Mouse (Mus musculus): ENCODE measurements around the gene Tpp1. TPM values are rescaled to one million over a fixed set of nuclear protein-coding genes. Genes with fewer than 3 reads are reported as not detected.

The Tpp1 gene
- polyA plus RNA-seq (2016; fragmentation: Nextera tagmentation; extraction: Ambion mirVana), result 39.8 and 40.5 TPM in 2 replicates

GRCm38 (mm10) chr7:105751491-105752433 is at the start of gene Tpp1:
Gene Tpp1 (minus strand): TSS chr7:105752235.
- Histone ChIP-seq H3K27ac (peak within 1 kb of the TSS; percentile 75), H3K36me3 (peaks cover 75% of the 10 kb centered on the region), H3K9me3 (replicated peaks) (no peaks in the 10 kb centered on the region), H3K27me3 (ENCODE audit: low read depth, poor library complexity, severe bottlenecking) (no peaks in the 10 kb centered on the region), H3K4me3 (peak within 1 kb of the TSS; percentile 65), H3K4me1 (peaks cover 9% of the 10 kb centered on the region)
- 24% methylated on average over 20 of the region's 20 CpGs for WGBS
- peak; percentile 87 for DNase-seq (ENCODE audit: low spot score)

- Histone ChIP-seq H3K4me1 (no peaks in the 10 kb centered on the region), H3K4me3 (no peak overlapping the region), H3K36me3 (no peaks in the 10 kb centered on the region), H3K27ac (no peak overlapping the region), H3K9me3 (replicated peaks) (no peaks in the 10 kb centered on the region), H3K27me3 (ENCODE audit: low read depth, poor library complexity, severe bottlenecking) (no peaks in the 10 kb centered on the region)
- DNase-seq (ENCODE audit: low spot score), result no peak
- 83% methylated on average over 3 of the region's 3 CpGs for WGBS
These were observed 44.9 kb upstream of the Tpp1 start for GRCm38 (mm10) chr7:105796972-105797371.

- WGBS, result 33% methylated on average over 7 of the region's 7 CpGs
- Histone ChIP-seq H3K4me1 (no peaks in the 10 kb centered on the region), H3K36me3 (no peaks in the 10 kb centered on the region), H3K9me3 (replicated peaks) (no peaks in the 10 kb centered on the region), H3K27me3 (ENCODE audit: low read depth, poor library complexity, severe bottlenecking) (no peaks in the 10 kb centered on the region), H3K4me3 (no peak overlapping the region), H3K27ac (no peak overlapping the region)
- DNase-seq (ENCODE audit: low spot score), result no peak
These were observed 43.8 kb upstream of the Tpp1 start for GRCm38 (mm10) chr7:105795759-105796366.

- no peaks in the 10 kb centered on the region for H3K9me3 ChIP-seq (replicated peaks)
- no peak for DNase-seq (ENCODE audit: low spot score)
- 88% methylated on average over 7 of the region's 7 CpGs for WGBS
- no peak overlapping the region for H3K4me3 ChIP-seq
- no peak overlapping the region for H3K27ac ChIP-seq
- H3K36me3 ChIP-seq, result no peaks in the 10 kb centered on the region
- peaks cover under 1% of the 10 kb centered on the region; the same call in 1 of the 2 replicates for H3K4me1 ChIP-seq
- no peaks in the 10 kb centered on the region for H3K27me3 ChIP-seq (ENCODE audit: low read depth, poor library complexity, severe bottlenecking)
These were observed 41.7 kb upstream of the Tpp1 start for GRCm38 (mm10) chr7:105793701-105794100.

GRCm38 (mm10) chr7:105791147-105791546 is 39.1 kb upstream of the Tpp1 start:
- no peak overlapping the region for H3K27ac ChIP-seq
- no peaks in the 10 kb centered on the region for H3K27me3 ChIP-seq (ENCODE audit: low read depth, poor library complexity, severe bottlenecking)
- H3K4me1 ChIP-seq, result peaks cover 16% of the 10 kb centered on the region
- DNase-seq (ENCODE audit: low spot score), result no peak
- H3K9me3 ChIP-seq (replicated peaks), result no peaks in the 10 kb centered on the region
- no peak overlapping the region for H3K4me3 ChIP-seq
- no peaks in the 10 kb centered on the region for H3K36me3 ChIP-seq
- 91% methylated on average over 1 of the region's 1 CpGs for whole genome bisulfite sequencing

- Histone ChIP-seq H3K4me1 (peaks cover 45% of the 10 kb centered on the region), H3K36me3 (peaks cover 36% of the 10 kb centered on the region), H3K4me3 (peak within 1 kb of the TSS; percentile 98), H3K9me3 (replicated peaks) (no peaks in the 10 kb centered on the region), H3K27me3 (ENCODE audit: low read depth, poor library complexity, severe bottlenecking) (no peaks in the 10 kb centered on the region), H3K27ac (peak within 1 kb of the TSS; percentile 99)
- 1% methylated on average over 84 of the region's 97 CpGs for WGBS
- peak; percentile 81 for DNase-seq (ENCODE audit: low spot score)
These were observed 35.5 kb upstream of the Tpp1 start, which contains the start of gene Dchs1 for GRCm38 (mm10) chr7:105787285-105788140. Gene Dchs1 (minus strand): TSS chr7:105787654.

GRCm38 (mm10) chr7:105786506-105787284 is 34.7 kb upstream of the Tpp1 start:
- Histone ChIP-seq H3K27me3 (ENCODE audit: low read depth, poor library complexity, severe bottlenecking) (no peaks in the 10 kb centered on the region), H3K9me3 (replicated peaks) (no peaks in the 10 kb centered on the region), H3K4me3 (peak overlapping the region; percentile 98), H3K4me1 (peaks cover 45% of the 10 kb centered on the region), H3K27ac (peak overlapping the region; percentile 99), H3K36me3 (peaks cover 44% of the 10 kb centered on the region)
- 5% methylated on average over 19 of the region's 20 CpGs for WGBS
- peak; percentile 67 for DNase-seq (ENCODE audit: low spot score)

GRCm38 (mm10) chr7:105784556-105784955 is 32.5 kb upstream of the Tpp1 start:
- DNase-seq (ENCODE audit: low spot score), result no peak
- H3K9me3 ChIP-seq (replicated peaks), result no peaks in the 10 kb centered on the region
- H3K4me3 ChIP-seq, result peak overlapping the region; percentile 98; the same call in 1 of the 2 replicates
- peaks cover 49% of the 10 kb centered on the region for H3K4me1 ChIP-seq
- H3K36me3 ChIP-seq, result peaks cover 66% of the 10 kb centered on the region
- 26% methylated on average over 4 of the region's 4 CpGs for WGBS
- H3K27ac ChIP-seq, result no peak overlapping the region
- no peaks in the 10 kb centered on the region for H3K27me3 ChIP-seq (ENCODE audit: low read depth, poor library complexity, severe bottlenecking)

- WGBS, result 57% methylated on average over 4 of the region's 4 CpGs
- DNase-seq (ENCODE audit: low spot score), result no peak
- H3K27ac ChIP-seq, result no peak overlapping the region
- H3K4me1 ChIP-seq, result peaks cover 56% of the 10 kb centered on the region
- no peaks in the 10 kb centered on the region for H3K27me3 ChIP-seq (ENCODE audit: low read depth, poor library complexity, severe bottlenecking)
- H3K36me3 ChIP-seq, result peaks cover 73% of the 10 kb centered on the region
- no peak overlapping the region; the same call in 1 of the 2 replicates for H3K4me3 ChIP-seq
- no peaks in the 10 kb centered on the region for H3K9me3 ChIP-seq (replicated peaks)
These were observed 31.8 kb upstream of the Tpp1 start for GRCm38 (mm10) chr7:105783861-105784260.

GRCm38 (mm10) chr7:105778553-105779265 is 26.7 kb upstream of the Tpp1 start:
- DNase-seq (ENCODE audit: low spot score), result no peak
- Histone ChIP-seq H3K36me3 (peaks cover 82% of the 10 kb centered on the region), H3K4me3 (peak overlapping the region; percentile 50), H3K27me3 (ENCODE audit: low read depth, poor library complexity, severe bottlenecking) (no peaks in the 10 kb centered on the region), H3K9me3 (replicated peaks) (no peaks in the 10 kb centered on the region), H3K27ac (peak overlapping the region; percentile 93), H3K4me1 (peaks cover 40% of the 10 kb centered on the region)
- 24% methylated on average over 4 of the region's 4 CpGs for WGBS

GRCm38 (mm10) chr7:105777797-105778552 is 25.9 kb upstream of the Tpp1 start:
- Histone ChIP-seq H3K4me1 (peaks cover 36% of the 10 kb centered on the region), H3K27me3 (ENCODE audit: low read depth, poor library complexity, severe bottlenecking) (no peaks in the 10 kb centered on the region), H3K27ac (peak overlapping the region; percentile 93), H3K36me3 (peaks cover 82% of the 10 kb centered on the region), H3K4me3 (peak overlapping the region; percentile 50), H3K9me3 (replicated peaks) (no peaks in the 10 kb centered on the region)
- peak; percentile 92 for DNase-seq (ENCODE audit: low spot score)
- WGBS, result 19% methylated on average over 13 of the region's 13 CpGs
